Mouse (Mus musculus): ENCODE results near the gene Nsfl1c.
"Not testable (repeated sequence)": the region's sequence is repeated elsewhere in the genome, so short reads cannot be mapped to it uniquely, and the experiment has no call there.

The Nsfl1c gene

DNA sequence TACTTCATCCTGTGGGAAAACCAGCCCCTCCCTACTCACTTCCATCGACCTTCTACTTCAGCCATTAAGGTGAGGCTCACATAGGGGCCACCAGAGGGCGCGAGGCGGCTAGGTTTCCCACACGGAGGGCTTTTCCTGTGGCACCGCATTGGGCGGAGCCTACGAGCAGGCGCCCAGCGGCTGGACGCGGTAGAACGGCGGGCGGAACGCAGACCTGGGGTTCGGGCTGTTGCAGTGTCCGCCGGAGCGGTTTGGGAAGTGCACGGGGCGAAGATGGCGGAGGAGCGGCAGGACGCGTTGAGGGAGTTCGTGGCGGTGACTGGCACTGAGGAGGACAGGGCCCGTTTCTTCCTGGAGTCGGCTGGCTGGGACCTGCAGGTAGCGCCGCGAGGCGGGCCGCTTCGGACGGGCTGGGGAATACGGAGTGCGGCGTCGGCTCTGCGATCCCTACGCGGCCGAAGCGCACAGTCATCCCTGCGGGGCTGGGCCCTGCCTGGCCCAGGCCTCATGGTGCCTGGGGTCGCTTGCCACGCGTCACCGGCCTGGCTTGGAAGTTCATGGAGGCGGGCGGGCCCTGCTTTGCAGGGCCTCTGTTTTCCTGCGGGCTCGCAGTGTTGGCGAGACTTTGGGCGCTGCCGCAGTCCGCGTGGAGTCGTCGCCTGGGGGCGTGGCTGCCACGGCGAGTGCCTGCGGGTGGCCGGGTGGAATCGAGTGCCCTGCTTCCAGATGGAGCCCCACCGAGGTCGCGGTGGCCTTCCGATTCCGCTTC, at the start of gene Nsfl1c:
Gene Nsfl1c, plus strand, starts transcription at position 148 of the 769 bp plus-strand sequence.
- DNase-seq, result peak; percentile 94

- not testable (repeated sequence) for DNase-seq
These were observed 17.9 kb upstream of the Nsfl1c start, which contains the start of gene 4921509C19Rik for GRCm38 (mm10) chr2:151476053-151476452. Gene 4921509C19Rik (minus strand): TSS chr2:151476153.

DNA sequence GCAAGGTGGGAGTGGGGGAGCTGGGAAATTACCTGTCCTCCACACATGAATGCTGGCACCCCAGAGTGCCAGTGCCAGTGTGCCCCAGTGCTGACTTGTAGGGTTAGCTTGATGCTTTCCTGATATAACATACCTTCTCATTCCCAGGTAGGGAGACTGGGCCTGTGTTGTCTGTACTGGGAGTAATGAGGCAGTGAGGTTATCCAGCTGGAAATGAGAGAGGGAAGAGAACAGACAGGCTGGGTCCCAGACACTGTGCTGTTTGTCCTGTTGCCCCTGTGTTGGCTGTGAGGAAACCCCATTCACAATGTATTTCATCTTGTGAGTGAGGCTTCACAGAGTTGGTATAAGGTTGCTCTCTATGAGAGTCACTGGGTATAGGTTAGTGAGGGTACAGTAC, 7.5 kb upstream of the Nsfl1c start:
- no peak for DNase-seq

- no peak for DNase-seq
These were observed 4.4 kb downstream of the Nsfl1c start for GRCm38 (mm10) chr2:151498358-151498757.

GRCm38 (mm10) chr2:151500442-151501007, 6.5 kb downstream of the Nsfl1c start:
- no peak for DNase-seq

- no peak for DNase-seq
These were observed 10.2 kb downstream of the Nsfl1c start for GRCm38 (mm10) chr2:151504226-151504625.

DNA sequence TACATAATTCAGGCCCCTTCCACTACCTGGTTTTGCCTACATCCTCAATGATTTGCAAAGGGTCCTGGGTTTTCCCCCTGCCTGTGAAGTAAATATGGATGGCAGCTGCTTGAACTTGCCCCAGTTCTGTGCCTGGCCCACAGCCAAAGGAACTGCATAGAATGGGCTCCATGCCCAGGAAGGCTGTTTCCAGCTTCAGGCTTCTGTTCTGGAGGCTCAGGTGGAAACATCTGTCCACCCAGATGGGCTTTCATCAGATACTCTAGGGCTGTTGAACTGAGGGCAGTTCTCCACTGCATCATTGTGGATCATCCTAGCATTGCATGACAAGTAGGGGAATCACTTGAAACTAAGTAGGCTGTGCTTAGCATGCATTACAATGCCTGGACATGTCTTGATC, 18.2 kb downstream of the Nsfl1c start:
- peak; percentile 51 for DNase-seq

DNA sequence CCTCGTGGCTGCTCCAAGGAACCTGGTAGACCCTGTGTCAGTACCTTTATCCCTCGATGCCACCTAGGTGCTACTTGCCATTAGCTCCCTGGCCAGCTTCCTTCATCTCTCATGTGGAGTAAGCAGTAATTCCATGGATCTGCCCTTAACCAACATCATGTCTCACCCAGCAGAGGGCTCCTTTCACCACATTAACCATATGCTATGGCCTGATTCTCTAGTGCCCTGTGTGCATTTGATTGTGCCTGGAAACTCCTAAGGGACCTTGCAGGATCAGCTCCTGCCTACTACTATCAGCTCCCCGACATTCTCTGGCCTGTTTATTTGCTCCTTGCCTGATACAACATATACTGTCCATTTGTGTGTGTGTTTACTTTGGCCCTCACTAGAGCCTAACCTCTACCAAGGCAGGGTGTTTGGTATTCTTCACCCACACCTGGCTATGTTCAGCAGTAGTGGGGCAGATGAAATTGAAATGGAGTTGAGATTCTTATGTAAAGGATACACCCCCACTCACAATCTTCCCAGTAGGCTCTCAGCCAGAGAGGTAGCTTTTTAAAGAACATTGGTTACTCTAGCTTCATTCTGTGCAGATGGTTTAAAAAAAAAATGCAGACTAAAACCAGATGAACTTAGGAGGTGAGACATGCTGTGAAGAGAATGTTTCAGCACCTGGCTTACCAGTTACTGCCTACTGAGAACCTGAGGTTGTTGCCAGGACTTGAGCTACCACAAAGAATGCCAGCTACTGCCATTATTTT, 19.7 kb downstream of the Nsfl1c start:
- peak; percentile 53 for DNase-seq

- no peak for DNase-seq
These were observed 25.0 kb downstream of the Nsfl1c start for GRCm38 (mm10) chr2:151519000-151519399.

DNA sequence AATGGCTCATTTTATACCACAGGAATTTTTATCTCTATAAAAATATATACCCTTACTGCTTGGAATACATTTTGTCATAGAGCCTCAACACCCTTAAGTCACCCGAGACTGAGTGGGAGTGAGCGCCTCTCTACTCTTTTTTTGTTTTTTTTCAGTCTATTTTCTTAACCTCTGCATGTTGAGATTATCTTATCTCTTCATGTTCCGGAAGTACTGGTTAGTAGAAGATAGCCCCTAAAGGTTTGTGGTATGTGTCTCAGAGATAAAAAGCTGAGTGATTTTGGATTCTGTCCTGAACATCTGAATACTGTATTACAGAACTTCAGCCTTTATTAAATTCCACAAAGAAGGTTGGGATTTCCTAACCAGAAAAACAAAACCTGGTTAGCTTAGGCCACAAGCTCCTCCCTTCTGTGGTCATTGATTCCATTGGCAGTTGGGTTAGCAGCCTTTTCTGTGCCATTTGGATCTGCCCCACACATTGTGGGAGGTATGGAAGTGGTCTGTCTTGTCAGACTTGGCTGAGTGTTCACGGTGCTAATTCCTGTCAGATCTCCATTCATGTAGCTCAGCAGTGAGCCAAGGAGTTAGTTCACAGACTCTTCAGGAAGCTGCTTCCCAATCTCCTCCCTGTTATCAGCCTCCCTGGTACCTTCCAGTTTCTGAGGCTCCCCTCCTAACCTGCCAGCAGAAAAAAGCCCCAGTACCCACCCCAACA, 30.5 kb downstream of the Nsfl1c start:
- DNase-seq, result no peak

- DNase-seq, result no peak
These were observed 31.5 kb downstream of the Nsfl1c start for GRCm38 (mm10) chr2:151525520-151525919.

- no peak for DNase-seq
These were observed 34.1 kb downstream of the Nsfl1c start for GRCm38 (mm10) chr2:151528066-151528465.

DNA sequence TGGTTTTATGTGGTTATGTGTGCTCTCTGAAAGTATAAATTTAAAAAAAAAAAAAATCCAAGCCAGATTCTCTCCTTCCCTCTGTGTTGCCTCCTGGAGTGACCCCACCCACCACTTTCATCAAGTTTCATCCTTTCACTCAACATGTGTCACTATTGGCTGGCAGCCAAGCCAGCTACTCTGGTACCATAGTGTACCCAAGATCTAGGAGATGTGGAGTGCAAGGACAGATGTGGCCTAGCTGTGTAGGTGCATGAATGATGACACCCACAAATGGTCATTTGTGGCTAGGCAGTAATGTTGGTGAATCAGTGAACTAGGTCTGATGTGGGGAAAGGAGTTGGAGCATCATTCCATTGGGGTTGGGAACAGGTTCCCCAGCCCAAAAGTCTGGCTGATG, 35.2 kb downstream of the Nsfl1c start:
- no peak for DNase-seq

DNA sequence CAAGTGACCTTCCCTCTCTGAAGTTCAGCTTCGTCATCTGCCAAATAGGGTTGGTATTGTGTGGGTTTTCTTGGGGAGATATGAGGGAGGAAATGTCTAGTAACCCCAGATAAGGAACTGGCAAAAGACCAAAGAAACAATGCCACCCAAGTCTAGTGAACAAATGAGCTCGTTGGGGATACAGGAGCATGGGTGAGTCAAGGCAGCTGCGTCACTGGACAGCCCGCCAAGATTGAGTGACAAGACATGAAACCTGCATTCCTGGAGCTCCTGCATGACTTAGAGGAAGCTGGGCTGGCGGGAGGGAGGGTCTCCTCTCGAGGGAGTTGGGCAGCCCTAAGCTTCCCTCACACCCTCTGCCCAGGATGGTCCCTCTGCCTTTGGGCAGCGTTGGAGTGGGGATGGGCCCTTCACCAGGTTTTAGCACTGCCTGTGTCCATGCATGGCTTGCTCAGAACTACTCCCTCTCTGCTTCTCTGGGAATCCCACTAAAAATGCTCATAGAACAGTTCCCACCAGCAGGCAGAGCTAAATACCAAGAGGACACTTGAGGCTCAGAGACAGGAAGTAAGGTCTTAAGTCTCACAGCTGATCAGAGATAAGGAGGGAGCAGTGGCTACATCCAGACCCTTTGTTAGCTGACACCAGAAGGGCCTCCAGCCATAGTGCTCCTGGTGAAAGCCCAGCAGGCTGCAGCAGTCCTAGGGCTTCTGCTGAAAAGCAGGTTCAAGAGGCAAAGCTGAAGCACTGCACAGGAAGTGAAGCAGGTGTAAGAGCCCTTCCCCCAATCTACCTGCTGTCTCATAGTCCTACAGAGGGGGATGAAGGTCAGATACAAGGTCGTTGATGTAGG, 36.6 kb downstream of the Nsfl1c start:
- DNase-seq, result no peak

DNA sequence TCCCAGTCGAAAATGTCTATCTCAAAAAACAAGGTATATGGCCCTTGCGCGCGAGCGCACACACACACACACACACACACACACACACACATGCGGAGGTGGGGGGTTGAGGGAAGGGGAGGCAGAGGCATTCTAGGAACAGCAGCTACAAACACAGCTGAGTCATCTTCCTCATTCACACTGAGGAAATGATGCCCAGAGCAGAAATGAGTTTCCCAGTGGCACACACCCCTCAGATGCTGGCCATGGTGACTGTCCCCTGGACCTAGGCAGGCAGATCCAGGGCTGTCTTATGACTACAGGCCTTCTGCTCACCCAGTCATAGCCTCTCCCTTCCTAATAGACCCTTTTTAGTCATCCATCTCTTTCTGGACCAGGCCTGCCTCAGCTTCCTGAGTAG, 39.6 kb downstream of the Nsfl1c start:
- no peak for DNase-seq

DNA sequence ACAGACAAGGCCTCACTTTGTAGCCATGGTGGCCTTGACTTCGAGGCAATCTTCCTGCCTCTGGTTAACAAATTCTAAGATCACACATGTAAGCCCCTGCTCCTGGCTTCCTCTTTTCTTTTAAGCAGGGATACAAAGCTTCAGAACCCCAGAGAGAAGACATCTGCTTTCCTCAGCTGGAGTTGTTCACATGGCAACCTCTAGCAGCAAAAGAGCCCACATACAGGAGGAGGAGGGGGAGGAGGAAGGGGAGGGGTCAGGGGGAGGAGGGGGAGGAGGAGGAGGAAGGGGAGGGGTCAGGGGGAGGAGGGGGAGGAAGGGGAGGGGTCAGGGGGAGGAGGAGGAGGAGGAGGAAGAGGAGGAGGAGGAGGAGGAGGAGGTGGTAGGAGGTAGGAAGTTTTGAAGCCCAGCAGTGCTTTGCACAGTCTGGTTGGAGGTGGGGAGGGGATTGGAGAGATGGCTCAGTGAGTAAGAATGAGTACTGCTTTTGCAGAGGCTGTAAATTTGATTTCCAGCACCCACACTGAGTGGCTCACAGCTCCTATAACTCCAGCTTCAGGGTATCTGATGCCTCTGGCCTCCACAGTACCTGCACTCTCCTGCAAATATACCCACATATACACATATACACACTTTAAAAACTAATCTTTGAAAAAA, 42.1 kb downstream of the Nsfl1c start:
- DNase-seq, result no peak

GRCm38 (mm10) chr2:151536618-151536974, 42.6 kb downstream of the Nsfl1c start:
- peak; percentile 70 for DNase-seq

DNA sequence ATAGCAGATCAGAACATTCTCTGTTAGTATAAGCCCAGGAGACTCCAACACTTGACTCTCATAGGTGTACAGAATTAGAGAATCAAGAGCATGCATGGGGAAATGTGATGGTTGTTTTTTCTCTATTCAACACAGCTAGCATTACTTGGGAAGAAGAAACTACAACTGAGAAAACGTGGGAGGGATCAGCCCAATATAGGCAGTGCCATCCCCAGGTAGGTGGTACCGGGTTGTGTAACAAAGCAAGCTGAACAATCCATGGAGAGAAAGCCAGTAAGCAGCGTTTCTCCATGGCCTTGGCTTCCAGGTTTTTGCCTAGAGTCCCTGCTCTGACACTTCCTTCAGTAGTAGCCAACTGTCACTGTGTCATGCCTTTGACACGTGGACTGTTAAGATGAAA, 44.7 kb downstream of the Nsfl1c start:
- DNase-seq, result no peak

DNA sequence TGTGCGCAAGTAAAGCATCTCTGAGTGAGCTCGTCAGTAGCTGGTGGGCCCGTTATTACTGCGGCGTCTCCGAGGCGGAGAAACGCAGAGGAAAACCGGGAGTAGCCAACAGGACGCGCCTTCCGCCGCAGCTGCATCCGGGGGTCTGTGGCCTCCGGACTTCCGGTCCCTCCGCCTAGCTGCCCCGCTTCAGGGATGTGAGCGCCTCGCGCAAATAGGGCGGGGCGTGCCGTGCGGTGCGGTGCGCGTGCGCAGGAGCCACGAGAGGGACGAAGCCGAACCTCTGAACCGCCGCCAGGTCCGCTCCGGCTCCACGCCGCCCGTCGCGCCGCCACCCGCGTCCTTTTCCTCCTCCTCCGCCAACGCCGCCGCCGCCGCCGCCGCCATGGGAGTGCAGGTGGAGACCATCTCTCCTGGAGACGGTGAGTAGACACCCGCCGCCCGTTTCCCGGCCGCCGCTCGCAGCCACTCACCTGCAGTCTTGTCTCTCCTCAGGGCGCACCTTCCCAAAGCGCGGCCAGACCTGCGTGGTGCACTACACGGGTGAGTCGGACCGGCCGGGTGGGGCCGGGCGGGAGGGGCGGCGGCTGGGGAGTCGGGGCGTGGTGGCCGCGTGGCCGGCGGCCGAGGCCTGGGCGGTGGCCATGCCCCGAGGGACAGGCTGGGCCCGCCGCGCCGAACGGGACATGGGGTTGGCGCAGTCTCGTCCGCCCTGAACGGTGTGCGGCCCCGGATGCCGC, 48.5 kb downstream of the Nsfl1c start, which contains the start of gene Fkbp1a:
Gene Fkbp1a, plus strand, starts transcription at position 161 of the 740 bp plus-strand sequence.
- DNase-seq, result peak; percentile 96

- peak; percentile 65 for DNase-seq
These were observed 49.3 kb downstream of the Nsfl1c start for GRCm38 (mm10) chr2:151543063-151543895.

Measured in layer of hippocampus, adult 9-11 months (tissue).